Mouse (Mus musculus) adrenal gland (tissue): Measurements from ENCODE around the gene 1700029J07Rik.

Experiments used
- intact Hi-C: fragments of 180-260 bp; cut with DNase I; formaldehyde crosslinking; loops from one replicate; pipeline ENCODE4 v1.15.1; 2025
- long read RNA-seq, 2 experiments: library from polyadenylated mRNA; unstranded; transcript quantifications; one replicate each; pipeline ENCODE4 v2.0.0; 2020; ENCODE audit warnings: borderline replicate concordance in 1 of 2; ENCODE audit not compliant: insufficient replicate concordance in 1 of 2

1700029J07Rik gene
- long read RNA-seq, experiment 1, partial matches to known transcripts: 0 of 2 reads
- long read RNA-seq, experiment 1, other reads (novel, unspliced or antisense): 2 of 2 reads
- long read RNA-seq, experiment 2, partial matches to known transcripts: 0 of 4 reads
- long read RNA-seq, experiment 2, other reads (novel, unspliced or antisense): 3 of 4 reads

- intact Hi-C loops: no loop called here
Observed at GRCm38 (mm10) chr8:45975126-45975836, at the start of gene 1700029J07Rik, which contains the start of gene Ufsp2. Gene 1700029J07Rik (minus strand): TSS chr8:45975252. Gene Ufsp2 (plus strand): TSS chr8:45975528.

DNA sequence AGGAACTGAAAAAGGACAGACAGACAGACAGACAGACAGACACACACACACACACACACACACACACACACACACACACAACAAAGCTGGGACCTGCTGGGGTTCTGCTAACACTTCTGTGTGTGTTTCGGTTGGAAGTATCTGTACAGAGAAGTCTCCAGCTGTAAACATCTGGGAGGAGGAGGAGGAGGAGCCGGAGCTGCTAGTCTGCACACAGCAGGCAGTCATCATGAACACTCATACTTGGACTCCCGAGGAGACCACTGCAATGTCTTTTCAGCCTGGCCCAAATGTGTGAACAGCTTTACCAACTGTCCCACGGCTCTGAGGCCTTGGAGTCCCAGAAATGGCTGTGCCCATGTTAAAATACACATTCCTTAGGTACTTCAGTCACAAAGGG is 49.3 kb upstream of the 1700029J07Rik start:
- intact Hi-C loops: no loop called here

DNA sequence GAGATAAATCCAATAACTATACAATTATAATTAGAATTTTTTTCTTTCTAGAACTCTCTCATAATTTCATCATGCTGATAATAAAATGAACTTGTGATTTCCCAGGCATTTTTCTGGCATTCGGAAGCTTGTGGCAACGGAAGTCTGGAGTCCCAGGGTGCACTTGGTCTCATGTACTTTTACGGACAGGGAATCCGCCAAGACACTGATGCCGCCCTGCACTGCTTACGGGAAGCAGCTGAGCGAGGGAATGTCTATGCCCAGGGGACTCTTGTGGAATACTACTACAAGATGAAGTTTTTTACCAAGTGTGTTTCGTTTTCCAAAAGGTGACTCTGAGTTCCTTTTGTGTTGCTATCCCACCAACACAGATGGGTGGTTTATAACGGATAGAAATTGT is 47.7 kb upstream of the 1700029J07Rik start:
- intact Hi-C loops: no loop called here

DNA sequence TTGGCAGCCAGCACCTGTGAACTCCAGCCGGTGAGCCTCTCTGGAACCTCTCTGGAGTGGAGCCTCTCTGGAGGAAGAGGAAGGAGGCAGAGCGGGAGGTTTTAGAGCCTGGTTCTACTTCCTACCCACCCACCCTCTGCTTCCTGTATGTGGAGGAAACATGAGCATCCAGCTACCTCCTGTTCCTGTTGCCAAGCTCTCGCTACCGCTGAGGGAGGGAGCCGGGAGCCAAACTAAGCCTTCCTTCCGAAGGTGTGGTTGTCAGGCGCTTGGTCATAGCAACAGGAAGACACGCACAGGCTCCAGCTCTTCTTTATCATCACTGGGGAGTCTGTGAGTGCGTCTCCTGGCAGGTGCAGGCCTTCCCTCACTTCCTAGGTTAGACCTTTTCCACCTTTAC is 47.2 kb upstream of the 1700029J07Rik start:
- intact Hi-C loops: no loop called here

DNA sequence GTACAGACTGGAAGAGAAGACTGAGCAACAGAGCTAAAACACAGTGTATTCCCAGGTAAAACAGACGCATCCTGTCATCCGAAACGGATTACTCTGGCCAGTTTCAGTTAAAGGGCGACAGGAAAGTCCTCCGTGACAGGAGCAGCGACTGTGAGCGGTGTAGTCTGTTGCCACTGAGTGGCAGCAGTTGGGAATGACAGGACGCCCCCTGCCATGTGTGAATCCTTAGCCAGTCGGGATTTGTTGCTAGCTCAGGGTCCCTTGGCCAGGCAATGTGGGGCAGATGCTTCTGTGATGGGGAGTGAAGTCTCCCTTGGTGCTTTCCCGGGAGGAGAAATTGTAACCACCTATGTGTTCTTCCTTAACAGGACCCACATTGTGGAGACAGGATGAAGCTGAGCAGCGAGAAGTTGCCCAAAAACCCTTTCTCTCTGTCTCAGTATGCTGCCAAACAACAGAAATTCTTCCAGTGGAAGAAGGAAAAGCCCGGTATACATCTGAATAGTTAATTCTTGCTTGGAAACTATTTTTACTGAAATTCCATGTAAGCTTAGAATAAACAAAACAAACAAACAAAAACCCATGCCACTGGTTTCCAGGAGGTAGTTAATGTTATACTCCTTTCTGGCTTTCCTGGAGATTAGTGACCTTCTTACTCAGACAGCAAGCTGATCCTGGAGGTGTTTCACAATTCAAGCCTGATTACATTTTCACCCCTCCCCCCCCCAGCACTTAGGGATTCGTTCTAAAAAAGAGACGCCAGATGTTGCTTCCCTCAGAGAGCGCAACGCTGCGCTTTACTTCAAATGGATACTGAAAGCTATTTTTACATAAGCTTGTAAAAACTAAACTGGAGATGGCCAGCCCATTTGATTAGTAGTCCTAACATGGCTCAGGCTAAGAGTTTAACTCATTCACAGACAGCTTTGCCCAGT is 36.0 kb upstream of the 1700029J07Rik start:
- intact Hi-C loops: no loop called here

- intact Hi-C loops: no loop called here
Observed at GRCm38 (mm10) chr8:46010306-46010705, 35.3 kb upstream of the 1700029J07Rik start.

GRCm38 (mm10) chr8:46007050-46007672 is 32.1 kb upstream of the 1700029J07Rik start:
- intact Hi-C loops: no loop called here

DNA sequence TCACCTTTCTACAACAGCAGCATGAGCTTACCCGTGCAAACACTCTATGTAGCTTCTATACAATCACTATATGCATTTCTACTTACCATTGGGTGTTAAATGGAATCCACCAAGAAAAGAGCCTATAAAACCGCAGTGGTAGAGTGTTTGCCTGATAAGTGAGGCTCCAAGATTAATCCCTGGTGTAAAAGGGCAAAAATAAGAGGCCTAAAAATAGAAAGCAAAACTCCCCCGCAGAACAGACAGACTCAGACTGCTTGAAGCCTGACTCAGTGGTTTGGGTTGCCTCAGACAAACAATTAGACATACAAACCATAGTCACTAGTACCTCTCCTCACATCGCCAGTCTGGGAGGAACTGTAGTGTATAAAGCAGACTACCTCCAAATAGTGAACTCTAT is 30.5 kb upstream of the 1700029J07Rik start, which contains the start of gene Ankrd37:
TSS of gene Ankrd37 (minus strand) at position 112 of the 400 bp plus-strand sequence.
- intact Hi-C loops: no loop called here

- intact Hi-C loops: no loop called here
Observed at GRCm38 (mm10) chr8:45999784-46000705, 25.0 kb upstream of the 1700029J07Rik start.

DNA sequence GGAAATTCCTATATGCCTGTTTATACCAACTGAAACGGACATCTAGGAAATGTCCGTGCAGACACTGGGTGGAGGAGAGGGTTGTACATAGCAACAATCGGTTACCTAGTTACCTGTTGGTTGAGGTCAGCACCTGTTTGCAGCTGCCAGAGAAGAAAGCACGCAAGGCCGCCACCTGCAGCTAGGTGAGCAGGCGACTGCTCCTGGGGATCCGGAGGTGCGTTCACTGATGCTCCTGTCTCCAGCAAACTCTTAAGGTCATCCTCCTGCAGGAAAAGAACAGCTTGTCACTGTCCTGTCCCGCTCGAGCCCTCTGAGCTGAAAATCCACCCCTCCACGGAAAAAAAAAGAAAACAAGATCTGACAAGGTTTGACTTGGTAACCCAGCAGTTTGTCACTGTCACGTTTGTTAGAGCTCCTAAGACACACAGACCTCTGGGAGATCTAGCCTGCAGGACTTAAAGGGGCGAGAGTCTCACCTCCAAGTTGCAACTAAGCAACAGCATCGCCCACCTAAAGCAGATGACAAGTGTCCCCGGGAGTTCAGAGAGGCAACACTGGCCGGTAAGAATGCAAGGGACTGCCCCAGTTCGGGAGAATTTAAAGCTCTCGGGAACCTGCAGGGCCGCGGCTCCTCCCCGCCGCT is 24.2 kb upstream of the 1700029J07Rik start, which contains the start of gene Lrp2bp:
TSS of gene Lrp2bp (plus strand) at position 166 of the 646 bp plus-strand sequence.
- intact Hi-C loops: no loop called here

- intact Hi-C loops: no loop called here
Observed at GRCm38 (mm10) chr8:45998228-45998627, 23.2 kb upstream of the 1700029J07Rik start.

- intact Hi-C loops: no loop called here
Observed at GRCm38 (mm10) chr8:45995576-45995975, 20.5 kb upstream of the 1700029J07Rik start.

DNA sequence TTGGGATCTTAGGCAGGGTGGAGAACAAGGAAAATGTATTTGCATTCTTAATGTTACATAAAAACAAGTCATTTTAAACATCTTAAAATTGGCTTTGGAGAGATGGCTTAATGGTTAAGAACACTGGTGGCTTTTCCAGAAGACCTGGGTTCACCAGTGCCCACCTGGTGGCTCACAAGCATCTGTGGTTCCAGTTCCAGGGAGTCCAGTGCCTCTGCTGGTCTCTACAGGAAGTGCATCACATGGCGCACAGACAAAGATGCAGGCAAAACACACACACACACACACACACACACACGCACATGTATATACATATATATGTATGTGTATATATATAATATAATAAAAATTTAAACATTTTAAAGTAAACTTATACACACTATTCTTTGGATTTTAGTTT is 19.1 kb upstream of the 1700029J07Rik start:
- intact Hi-C loops: no loop called here

DNA sequence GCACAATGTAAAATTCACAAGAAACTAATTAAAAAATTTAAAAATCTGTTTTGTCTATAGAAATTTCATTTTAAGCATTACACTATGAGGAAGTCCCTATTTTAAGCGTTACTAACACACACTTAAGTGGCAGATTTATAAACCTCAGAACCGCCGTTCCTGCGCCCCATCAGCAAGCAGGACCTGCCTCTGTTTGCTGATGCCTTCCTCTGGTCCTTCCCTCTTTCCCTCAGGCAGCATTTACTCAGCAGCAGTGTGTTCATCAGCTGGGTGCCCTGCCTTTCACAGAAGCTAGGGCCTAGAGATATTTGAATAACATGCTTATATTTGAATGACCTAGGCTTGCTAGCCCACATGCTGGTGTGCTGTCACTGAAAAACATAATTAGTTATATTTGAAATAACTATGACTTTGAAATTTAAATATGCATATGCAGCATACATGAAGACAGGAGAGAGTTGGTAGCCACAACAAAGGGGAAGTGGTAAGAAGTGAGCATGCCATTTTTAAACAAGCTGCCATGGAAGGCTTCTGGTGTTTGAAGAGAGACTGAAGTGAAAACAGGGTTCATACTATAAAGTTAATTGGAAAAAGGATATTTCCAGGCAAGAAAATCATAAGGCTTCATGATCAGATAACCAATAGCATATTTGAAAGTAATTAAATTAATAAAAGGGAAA is 15.7 kb upstream of the 1700029J07Rik start:
- intact Hi-C loops: no loop called here

- intact Hi-C loops: no loop called here
Observed at GRCm38 (mm10) chr8:45988189-45988588, 13.1 kb upstream of the 1700029J07Rik start.

DNA sequence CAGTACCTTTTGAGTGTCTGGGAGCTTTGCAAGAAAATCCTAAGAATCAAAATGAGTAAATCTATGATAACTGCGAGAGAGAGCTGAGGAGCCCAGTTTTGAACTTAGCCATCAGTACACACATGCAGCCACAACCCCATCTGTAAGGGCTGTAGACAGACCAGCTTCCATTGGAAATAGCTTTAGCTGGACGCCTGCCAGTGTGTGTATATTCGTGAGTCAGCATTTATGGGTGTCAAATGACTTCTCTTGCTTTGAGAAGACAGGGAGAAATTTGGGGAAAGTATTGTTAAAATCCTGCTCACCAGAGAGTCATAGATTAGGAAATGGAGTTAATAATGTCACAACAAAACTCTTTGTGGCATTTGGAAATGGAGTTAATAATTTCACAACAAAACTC is 11.6 kb upstream of the 1700029J07Rik start:
- intact Hi-C loops: no loop called here

DNA sequence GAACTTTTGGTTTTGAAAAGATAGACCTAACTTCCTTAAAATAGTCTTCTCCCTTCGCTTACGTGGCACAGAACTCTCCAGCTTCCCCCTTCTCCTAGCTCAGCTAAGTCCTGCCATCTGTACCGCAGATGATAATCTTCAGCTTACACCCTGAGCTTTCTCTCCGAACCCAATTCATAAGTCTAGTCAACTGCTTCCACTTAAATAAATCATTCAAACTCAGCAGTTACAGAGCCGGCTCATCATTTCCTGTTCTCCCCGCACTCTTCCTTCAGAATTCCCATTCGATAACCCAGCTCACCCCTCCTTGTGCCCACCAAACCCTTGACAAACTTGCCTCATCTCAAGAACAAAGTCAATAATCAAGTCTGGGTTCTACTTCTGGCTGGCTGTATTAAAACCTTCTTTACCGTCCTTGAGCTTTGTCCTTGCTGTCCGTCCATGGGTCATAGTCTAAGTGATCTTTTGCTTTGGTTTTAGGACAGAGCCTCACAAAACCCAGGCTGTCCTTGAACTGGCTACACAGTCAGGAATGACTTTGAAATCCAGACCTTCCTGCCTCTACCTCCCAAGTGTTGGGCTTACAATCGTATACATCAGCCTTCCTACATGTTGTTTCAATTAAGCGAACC is 901 bp upstream of the 1700029J07Rik start:
- intact Hi-C loops: no loop called here

GRCm38 (mm10) chr8:45973988-45974505 is 1.0 kb downstream of the 1700029J07Rik start:
- intact Hi-C loops: no loop called here
